Mouse (Mus musculus) right cerebral cortex, postnatal 36 days (tissue): ENCODE measurements around the gene Itpkb.

Source experiments
- DNase-seq, 2 experiments: peaks; one replicate each; pipeline ENCODE4 v3.0.0; 2022; ENCODE audit warnings: low spot score in 2 of 2, mixed read lengths in 1 of 2

Itpkb gene

GRCm38 (mm10) chr1:180343434-180344210 lies 13.3 kb downstream of the Itpkb start:
- DNase-seq: no peak

GRCm38 (mm10) chr1:180345098-180345497 lies 14.8 kb downstream of the Itpkb start:
- no peak for DNase-seq

GRCm38 (mm10) chr1:180347059-180347458 lies 16.8 kb downstream of the Itpkb start:
- DNase-seq: no peak

GRCm38 (mm10) chr1:180347907-180348306 lies 17.6 kb downstream of the Itpkb start:
- no peak for DNase-seq

GRCm38 (mm10) chr1:180349090-180349489 lies 18.8 kb downstream of the Itpkb start:
- no peak for DNase-seq

GRCm38 (mm10) chr1:180352258-180352657 lies 22.0 kb downstream of the Itpkb start:
- DNase-seq: no peak

GRCm38 (mm10) chr1:180354129-180354528 lies 23.8 kb downstream of the Itpkb start:
- no peak for DNase-seq

GRCm38 (mm10) chr1:180354976-180355730 lies 24.9 kb downstream of the Itpkb start:
- no peak for DNase-seq

- no peak for DNase-seq
Observed at GRCm38 (mm10) chr1:180356176-180356575, 25.9 kb downstream of the Itpkb start.

GRCm38 (mm10) chr1:180356857-180357256 lies 26.6 kb downstream of the Itpkb start:
- no peak for DNase-seq

- DNase-seq: no peak
Observed at GRCm38 (mm10) chr1:180357893-180358331, 27.6 kb downstream of the Itpkb start.

GRCm38 (mm10) chr1:180358466-180358865 lies 28.2 kb downstream of the Itpkb start:
- no peak for DNase-seq

- no peak for DNase-seq
Observed at GRCm38 (mm10) chr1:180359311-180359710, 29.0 kb downstream of the Itpkb start.

- DNase-seq: no peak
Observed at GRCm38 (mm10) chr1:180362176-180362575, 31.9 kb downstream of the Itpkb start.

- no peak for DNase-seq
Observed at GRCm38 (mm10) chr1:180362844-180363243, 32.6 kb downstream of the Itpkb start.

- no peak for DNase-seq
Observed at GRCm38 (mm10) chr1:180363317-180363716, 33.0 kb downstream of the Itpkb start.

GRCm38 (mm10) chr1:180364005-180364404 lies 33.7 kb downstream of the Itpkb start:
- DNase-seq: no peak

GRCm38 (mm10) chr1:180364720-180365119 lies 34.4 kb downstream of the Itpkb start:
- DNase-seq: no peak

- peak; percentile 87 to 89 for DNase-seq
Observed at GRCm38 (mm10) chr1:180365180-180365810, 35.0 kb downstream of the Itpkb start.

- DNase-seq: no peak
Observed at GRCm38 (mm10) chr1:180365983-180366811, 35.9 kb downstream of the Itpkb start.

- no peak for DNase-seq
Observed at GRCm38 (mm10) chr1:180367045-180367619, 36.8 kb downstream of the Itpkb start.
